Mouse (Mus musculus) granulocyte monocyte progenitor cell, adult 5-6 weeks (primary cell): Measurements from ENCODE around the gene Tenm4. TPM values are rescaled to one million over a fixed set of nuclear protein-coding genes. Genes with fewer than 3 reads are reported as not detected.

Experiments
- ATAC-seq: replicated peaks from 2 replicates; pipeline ENCODE4 v1.8.0; 2016; ENCODE audit warnings: mild to moderate bottlenecking, moderate TSS enrichment, inconsistent platforms; ENCODE audit not compliant: poor library complexity, severe bottlenecking
- total RNA-seq, 2 experiments: library from RNA; stranded (forward) in 1 of 2; stranded (reverse) in 1 of 2; fragments of 200-712, 200-1000 nt in 1 of 2; fragments of >200 nt in 1 of 2; fragmentation: Nextera tagmentation in 1 of 2; gene quantifications; 2 replicates each; pipeline ENCODE4 v1.2.3; 2014 to 2017

Tenm4 gene
- total RNA-seq, 2 experiments from 2014 or later = not detected

DNA sequence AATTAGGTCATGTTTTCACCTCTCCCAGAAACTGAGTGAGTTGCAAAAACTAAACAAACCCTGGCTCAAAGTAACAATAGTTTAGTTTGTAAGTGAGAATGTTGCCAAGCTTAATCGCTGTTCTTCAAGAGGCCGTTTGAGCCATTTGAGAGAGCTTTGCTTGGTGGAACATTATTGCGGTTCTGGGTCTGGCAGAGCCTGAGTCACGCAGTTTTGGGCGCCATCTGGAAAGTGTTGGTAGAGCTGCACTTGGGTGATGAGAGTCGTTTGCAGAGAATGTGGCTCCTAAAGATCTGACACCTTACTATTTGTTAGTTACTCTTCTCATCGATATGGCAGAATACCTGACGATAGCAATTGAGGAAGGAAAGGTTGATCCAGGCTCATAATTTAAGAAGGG is 537.9 kb downstream of the Tenm4 start:
- ATAC-seq = no peak

DNA sequence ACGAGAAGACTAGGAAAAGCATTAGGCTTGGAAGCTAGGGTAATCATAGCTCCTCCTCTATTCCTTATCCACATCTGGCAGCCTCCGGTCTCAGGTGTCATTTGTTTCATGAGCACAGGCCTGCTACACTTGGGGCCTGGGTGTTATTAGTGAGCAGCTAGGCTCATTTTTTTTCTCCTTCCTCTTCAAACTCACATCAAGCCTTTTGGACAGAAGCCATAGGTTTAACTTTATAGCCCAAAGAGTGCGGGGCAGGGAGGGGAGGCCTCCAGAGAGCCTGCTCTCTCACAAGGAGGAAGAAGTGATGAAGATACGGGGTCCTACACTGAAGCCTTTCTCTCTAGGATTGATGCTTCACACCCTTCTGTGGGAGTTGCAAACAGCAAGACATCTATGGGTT is 538.8 kb downstream of the Tenm4 start:
- no peak for ATAC-seq

DNA sequence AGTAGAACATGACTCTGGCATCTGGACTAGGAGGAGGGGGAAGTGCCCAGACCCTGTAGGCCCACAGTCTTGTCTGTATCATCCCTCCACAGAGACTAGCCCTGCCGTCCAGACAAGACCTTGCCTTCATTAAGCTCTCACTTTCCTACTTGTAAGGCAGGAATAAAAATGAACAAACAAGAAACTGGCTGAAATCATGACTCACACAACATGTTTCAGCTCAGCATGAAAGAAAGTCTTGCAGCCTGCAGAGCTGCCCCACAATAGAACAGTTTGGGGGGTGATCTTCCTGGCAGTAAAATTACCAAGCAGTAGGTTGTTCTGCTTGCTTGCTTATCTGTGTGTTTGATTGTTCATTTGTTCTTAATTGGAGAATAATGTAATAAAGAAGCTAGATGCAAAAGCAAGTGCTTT is 539.6 kb downstream of the Tenm4 start:
- ATAC-seq = no peak

DNA sequence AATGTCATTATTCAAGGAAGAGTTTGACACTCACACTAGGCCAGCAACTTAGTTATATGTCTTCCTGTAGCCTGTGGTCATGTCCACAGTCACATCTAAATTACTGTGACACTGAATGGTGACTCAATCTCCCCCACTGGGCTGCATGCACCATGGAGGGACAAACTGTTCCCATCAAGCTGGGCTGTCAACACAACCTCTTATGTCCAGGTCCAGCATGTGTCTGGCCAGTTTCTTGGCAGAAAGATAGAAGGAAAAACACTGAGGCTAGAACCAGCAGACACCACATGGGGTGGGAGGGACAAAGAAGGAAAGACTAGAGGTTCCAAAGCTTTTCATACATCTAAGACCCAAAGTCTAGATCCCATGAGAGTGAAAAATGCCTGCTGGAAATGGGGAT is 541.8 kb downstream of the Tenm4 start:
- ATAC-seq = no peak

GRCm38 (mm10) chr7:96716911-96717310 is 545.9 kb downstream of the Tenm4 start:
- ATAC-seq = no peak

GRCm38 (mm10) chr7:96718201-96719155 is 547.4 kb downstream of the Tenm4 start:
- no peak for ATAC-seq

- ATAC-seq = no peak
Measured at GRCm38 (mm10) chr7:96719926-96720325, 548.9 kb downstream of the Tenm4 start.

DNA sequence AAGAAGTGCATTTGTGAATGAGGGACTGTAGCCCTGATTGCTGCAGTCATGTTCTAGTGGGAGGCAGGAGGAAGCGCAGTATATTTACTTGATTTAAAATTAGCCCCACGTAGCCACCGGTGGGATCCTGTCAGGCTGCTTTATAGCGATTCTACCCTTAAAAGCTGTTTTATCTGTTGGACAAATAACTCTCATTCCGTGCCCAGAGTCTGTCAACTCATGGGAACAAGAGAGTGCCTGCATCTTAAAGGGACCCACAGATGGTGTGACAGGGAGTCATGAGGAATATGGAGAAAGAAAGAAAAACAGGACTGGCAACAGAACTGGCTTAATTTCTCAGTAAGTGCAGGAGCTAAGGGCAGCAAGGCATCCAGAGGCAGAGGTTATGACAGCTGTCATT is 549.4 kb downstream of the Tenm4 start:
- ATAC-seq = no peak

DNA sequence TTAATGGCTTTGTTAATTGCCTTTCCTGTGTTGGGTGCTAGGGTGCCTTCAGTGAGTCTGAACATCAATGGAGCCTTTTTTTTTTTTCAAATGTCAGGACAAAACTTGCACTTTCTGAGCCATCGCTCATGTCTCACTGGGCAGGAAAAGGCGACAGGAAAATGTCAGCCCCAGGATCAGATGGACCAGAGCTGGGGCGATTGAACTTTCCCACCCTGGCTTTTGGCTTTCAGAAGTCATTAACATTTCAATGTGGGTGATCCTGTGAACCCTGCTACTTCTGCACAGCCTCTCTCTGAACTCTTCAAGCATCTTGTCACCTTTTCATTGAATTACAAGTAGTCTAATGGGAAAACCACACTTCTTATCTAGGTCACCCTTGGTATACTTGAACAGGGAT is 551.8 kb downstream of the Tenm4 start:
- ATAC-seq = no peak

GRCm38 (mm10) chr7:96725603-96726002 is 554.6 kb downstream of the Tenm4 start:
- no peak for ATAC-seq

DNA sequence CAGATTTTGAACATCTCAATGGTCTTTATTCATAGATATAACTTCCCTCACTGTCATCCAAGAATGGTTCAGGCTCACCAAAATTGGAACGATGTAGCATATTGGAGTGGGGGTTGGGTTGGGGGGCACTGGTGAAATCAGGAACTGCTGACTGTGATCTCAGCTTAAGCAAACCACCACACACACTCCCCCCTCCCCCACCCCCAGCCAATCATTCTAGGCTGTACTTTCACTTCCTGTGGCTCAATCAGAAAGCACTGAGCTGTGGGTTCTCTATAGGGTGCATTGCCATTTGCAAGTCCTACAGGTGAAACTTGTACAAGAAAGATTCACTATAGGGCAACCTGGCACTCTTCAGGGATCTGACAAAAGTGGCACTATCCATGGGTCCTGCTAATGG is 559.3 kb downstream of the Tenm4 start:
- peak; percentile 94 for ATAC-seq

DNA sequence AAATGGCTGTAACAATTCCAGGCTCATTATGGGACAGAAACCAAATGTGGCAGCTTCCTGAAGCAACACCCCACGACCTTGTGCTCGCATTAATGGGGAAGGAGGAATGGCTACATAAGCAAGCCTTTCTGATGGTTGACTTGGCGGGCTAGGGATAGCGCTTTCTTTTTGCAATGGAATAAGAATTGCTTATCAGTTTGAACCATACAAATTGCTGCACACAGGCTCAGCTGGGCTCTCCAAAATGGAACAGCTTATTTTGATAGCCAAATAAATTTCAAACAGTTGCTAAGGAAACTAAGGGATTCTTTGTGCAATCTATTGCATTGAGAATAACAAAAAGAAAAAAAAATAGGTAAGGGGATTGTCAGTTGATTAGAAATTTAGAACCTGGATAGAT is 560.9 kb downstream of the Tenm4 start:
- ATAC-seq = no peak

DNA sequence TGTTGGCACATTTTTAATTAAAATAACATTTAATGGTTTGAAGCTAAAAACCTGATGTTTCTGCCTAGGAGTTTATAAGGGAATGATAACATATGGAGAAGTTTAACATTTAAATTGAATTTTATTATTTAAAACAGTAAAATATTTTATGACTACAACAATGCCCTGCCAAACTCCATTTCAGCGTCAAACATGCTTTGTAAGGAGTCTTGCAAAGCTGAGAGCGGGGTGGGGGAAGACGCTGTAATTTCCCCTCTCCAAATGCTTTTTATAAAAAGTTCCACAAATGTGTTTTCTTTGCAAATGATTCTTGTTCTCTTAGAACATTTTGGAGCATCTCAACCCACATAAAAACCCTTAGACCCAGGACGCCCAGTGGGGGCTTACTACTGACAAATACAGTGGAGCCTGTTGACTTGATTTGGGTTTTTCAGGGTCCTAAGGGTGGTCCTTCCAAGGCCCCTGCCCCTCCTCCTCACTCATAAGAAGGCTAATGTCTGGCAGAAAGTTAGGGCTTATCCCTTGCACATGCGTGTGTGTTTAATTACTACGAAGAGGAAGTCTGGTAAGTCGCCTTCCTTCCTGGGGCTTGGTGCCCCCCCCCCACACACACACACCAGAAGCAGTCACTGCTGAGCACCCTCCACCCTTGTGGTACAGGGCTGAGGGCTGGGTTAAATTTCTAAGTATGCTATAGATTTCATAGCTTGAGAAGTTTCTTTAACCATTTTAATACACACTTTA is 563.4 kb downstream of the Tenm4 start:
- peak; percentile 68 for ATAC-seq

GRCm38 (mm10) chr7:96740631-96741030 is 569.6 kb downstream of the Tenm4 start:
- ATAC-seq = no peak

- no peak for ATAC-seq
Measured at GRCm38 (mm10) chr7:96742221-96742620, 571.2 kb downstream of the Tenm4 start.

DNA sequence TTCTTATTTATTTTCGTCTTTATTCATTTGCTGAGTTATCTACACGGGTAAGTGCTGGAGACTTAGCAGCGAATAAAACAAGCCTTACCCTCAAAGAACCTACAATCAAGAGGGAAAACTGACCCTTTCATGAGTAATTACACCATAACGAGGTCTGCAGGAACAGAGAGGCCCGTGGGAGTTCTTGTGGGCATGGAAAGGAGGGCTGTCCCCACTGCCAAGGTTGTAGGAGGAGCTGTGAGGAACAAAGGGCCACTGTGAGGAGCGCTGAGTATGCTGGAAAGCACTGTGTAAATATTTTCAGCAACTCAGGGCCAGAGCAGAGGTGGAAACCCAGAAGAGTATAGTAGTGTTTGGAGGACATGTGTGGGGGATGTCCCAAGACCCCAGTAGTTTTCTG is 574.9 kb downstream of the Tenm4 start:
- ATAC-seq = no peak

DNA sequence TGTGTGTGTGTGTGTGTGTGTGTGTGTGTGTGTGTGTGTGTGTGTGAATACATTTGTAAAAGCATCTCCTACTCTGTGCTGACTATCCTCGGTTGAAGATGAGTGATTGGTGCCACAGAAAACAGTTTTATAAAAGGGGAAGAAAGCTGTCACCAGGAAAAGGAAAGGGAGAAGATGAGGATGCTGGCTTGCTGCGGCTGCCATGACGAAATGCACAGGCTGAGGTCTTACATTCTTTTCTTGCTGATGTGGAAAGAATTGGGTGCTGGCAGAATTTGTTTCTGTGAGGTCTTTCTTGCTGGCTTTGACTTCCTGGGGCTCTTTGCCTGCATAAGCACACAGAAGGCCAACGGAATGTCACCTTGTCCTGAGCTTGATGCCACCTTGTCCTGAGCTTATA is 575.7 kb downstream of the Tenm4 start:
- ATAC-seq = peak; percentile 64

GRCm38 (mm10) chr7:96748538-96749045 is 577.5 kb downstream of the Tenm4 start:
- ATAC-seq = no peak

DNA sequence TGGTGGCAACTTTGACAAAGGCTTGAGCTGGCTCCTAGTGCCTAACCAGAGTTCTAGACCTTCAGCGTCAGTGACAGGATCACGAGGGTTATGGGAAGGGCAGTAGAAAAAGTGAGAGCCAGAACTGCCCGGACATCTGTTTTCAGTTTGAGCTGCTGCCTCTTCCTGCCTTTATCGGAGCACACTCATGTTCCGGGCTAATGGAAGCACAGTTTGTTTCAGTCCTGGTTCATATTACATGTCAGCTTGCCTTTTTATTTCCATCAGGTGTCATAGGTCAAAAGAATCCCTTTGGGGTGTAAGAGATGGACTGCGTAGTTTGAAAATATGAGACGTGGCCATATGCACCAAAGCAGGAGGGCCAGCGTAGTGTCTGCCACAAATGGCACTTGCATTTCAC is 578.7 kb downstream of the Tenm4 start:
- no peak for ATAC-seq

- no peak for ATAC-seq
Measured at GRCm38 (mm10) chr7:96751236-96751635, 580.2 kb downstream of the Tenm4 start.

- ATAC-seq = no peak
Measured at GRCm38 (mm10) chr7:96752776-96753175, 581.7 kb downstream of the Tenm4 start.
